Mouse (Mus musculus) liver, embryonic 11.5 days (tissue): ENCODE data around the gene Rad51b. TPM values are rescaled to one million over a fixed set of nuclear protein-coding genes. Genes with fewer than 3 reads are reported as not detected.
"Not testable (repeated sequence)": the region's sequence is repeated elsewhere in the genome, so short reads cannot be mapped to it uniquely, and the experiment has no call there.

Experiments
- ATAC-seq: fragments of 200-750 bp; cut with Nextera tagmentation; replicated peaks from 2 replicates; pipeline ENCODE4 v1.8.0; 2017; ENCODE audit warnings: moderate number of reproducible peaks, mild to moderate bottlenecking, moderate TSS enrichment, moderate library complexity; ENCODE audit not compliant: low FRiP score
- DNase-seq: peaks from one replicate; pipeline ENCODE4 v3.0.0-alpha.2; 2017; ENCODE audit warnings: low spot score
- H3K27ac ChIP-seq: fragments of 300-500 bp; sonication (generic); 2 replicates; pipeline ENCODE4 v1.5.1; 2014; ENCODE audit warnings: mild to moderate bottlenecking, low read depth, low read length, control low read depth
- H3K27me3 ChIP-seq: fragments of 300-500 bp; sonication (generic); replicated peaks from 2 replicates; pipeline ENCODE4 v1.6.1; 2014; ENCODE audit warnings: low read length, mixed read lengths; ENCODE audit not compliant: control insufficient read depth, insufficient read depth
- H3K36me3 ChIP-seq: fragments of 300-500 bp; sonication (generic); 2 replicates; pipeline ENCODE4 v1.6.1; 2014; ENCODE audit warnings: mild to moderate bottlenecking, low read length, moderate library complexity, mixed read lengths; ENCODE audit not compliant: control insufficient read depth, insufficient read depth
- H3K4me1 ChIP-seq: fragments of 300-500 bp; sonication (generic); replicated peaks from 2 replicates; pipeline ENCODE4 v1.6.1; 2014; ENCODE audit warnings: low read length, mixed read lengths; ENCODE audit not compliant: control insufficient read depth, insufficient read depth
- H3K4me2 ChIP-seq: fragments of 300-500 bp; sonication (generic); 2 replicates; pipeline ENCODE4 v1.6.1; 2014; ENCODE audit warnings: mild to moderate bottlenecking, control low read depth, moderate library complexity
- H3K4me3 ChIP-seq: fragments of 300-500 bp; sonication (generic); 2 replicates; pipeline ENCODE4 v1.5.1; 2014; ENCODE audit warnings: low read depth, low read length, control low read depth
- H3K9ac ChIP-seq: fragments of 300-500 bp; sonication (generic); 2 replicates; pipeline ENCODE4 v1.6.1; 2014; ENCODE audit warnings: low read depth, low read length, control low read depth
- H3K9me3 ChIP-seq: fragments of 300-500 bp; sonication (generic); 2 replicates; pipeline ENCODE4 v1.6.1; 2016; ENCODE audit warnings: low read length, inconsistent platforms, mixed read lengths; ENCODE audit not compliant: control insufficient read depth
- WGBS: fragments of 180-500 bp; shearing (Covaris S2); extraction: QIAGEN DNeasy Blood & Tissue Kit; methylation state at CpG from one replicate; pipeline ENCODE4 v1.1.7; 2014; 5-methylcytosine and 5-hydroxymethylcytosine counted together
- polyA plus RNA-seq: library from polyadenylated mRNA; unstranded; fragments of >200 nt; fragmentation: Nextera tagmentation; extraction: Ambion mirVana; gene quantifications from 2 replicates; pipeline ENCODE4 v1.2.1, GENCODE M21; 2014

The Rad51b gene
- polyA plus RNA-seq, 1 experiment from 2014 or later: 8.3 TPM

DNA sequence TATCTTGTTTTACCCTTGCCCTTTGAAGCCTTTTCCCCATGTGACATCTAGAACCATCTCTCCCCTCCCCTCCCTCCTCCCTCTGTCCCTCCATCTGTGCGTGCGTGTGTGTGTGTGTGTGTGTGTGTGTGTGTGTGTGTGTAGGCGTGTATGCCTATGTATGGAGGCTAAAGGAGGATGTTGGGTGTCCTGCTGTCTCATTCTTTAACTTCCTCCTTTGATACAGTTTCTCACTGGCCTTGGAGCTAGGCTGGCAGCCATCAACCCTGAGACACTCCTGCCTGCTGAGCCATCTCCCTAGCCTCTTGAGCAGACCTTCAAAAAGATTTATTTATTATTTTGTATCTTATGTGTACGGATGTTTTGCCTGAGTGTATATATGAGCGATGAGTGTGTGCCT, 23.8 kb downstream of the Rad51b start:
- Histone ChIP-seq H3K4me3 (no peak overlapping the region), H3K27me3 (no peaks in the 10 kb centered on the region), H3K4me1 (no peaks in the 10 kb centered on the region), H3K36me3 (no peaks in the 10 kb centered on the region), H3K27ac (no peak overlapping the region), H3K4me2 (no peak overlapping the region), H3K9ac (no peak overlapping the region), H3K9me3 (no peaks in the 10 kb centered on the region)
- DNase-seq (no peak), ATAC-seq (no peak)
- 73% methylated on average over 5 of the region's 5 CpGs for WGBS

DNA sequence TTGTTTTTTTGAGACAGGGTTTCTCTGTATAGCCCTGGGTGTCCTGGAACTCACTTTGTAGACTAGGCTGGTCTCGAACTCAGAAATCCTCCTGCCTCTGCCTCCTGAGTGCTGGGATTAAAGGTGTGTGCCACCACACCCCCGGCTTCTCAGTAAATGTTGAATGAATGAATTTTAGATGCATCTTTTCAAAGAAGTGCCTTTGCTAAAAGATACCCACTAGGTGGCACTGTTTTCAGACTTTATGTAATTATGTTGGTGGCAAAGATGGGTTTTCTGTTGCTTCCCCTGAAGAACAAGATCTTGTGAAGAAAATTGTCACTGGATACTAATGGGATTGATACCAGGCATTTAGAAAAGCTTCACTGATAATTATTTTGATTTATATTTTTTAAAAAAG, 25.5 kb downstream of the Rad51b start:
- not testable (repeated sequence) for H3K27ac ChIP-seq, DNase-seq, ATAC-seq, H3K4me3 ChIP-seq, H3K9me3 ChIP-seq, H3K4me2 ChIP-seq, H3K36me3 ChIP-seq, H3K4me1 ChIP-seq, H3K27me3 ChIP-seq, H3K9ac ChIP-seq
- 59% methylated on average over 2 of the region's 2 CpGs for WGBS

DNA sequence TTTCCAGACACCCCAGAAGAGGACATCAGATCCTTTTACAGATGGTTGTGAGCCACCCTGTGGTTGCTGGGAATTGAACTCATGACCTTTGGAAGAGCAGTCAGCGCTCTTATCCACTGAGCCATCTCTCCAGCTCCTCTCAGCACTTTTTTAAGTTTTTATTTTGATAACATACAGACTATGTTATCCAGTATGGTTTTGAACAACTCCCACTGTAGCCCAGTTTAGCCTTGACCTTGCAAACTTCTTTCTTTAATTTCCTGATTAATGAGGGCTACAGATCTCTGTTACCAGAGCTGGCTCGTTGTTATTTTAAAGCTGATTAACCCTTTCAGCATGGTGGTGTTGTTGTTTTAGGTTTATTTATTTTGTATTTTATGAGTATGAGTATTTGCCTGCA, 29.2 kb downstream of the Rad51b start:
- DNase-seq (no peak), ATAC-seq (no peak)
- H3K4me1 ChIP-seq: peaks cover 3% of the 10 kb centered on the region; the same call in 1 of the 2 replicates
- H3K9me3 ChIP-seq: no peaks in the 10 kb centered on the region
- H3K9ac ChIP-seq: no peak overlapping the region
- no peaks in the 10 kb centered on the region for H3K27me3 ChIP-seq
- H3K27ac ChIP-seq: no peak overlapping the region
- H3K36me3 ChIP-seq: no peaks in the 10 kb centered on the region
- WGBS: 64% methylated on average over 2 of the region's 2 CpGs
- H3K4me2 ChIP-seq: no peak overlapping the region
- no peak overlapping the region for H3K4me3 ChIP-seq

DNA sequence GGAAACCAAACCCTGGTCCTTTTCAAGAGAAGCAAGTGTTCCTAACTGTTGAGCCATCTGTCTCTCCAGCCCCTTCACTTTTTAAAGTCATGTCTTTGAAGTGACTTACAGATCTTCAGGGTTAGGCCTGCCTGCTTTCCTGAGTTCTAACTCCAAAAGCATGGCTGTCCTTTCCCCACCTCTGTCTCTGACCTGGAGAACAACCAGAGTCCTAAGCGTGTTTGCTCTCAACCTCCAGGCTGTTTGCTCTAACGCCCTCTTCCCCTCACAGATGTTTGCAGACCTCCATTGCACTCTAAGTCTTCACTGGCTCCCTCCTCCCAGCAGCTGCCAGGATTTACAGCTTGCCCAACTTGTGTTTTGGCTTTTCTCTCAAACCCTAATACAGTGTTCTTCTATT, 29.7 kb downstream of the Rad51b start:
- Histone ChIP-seq H3K27ac (no peak overlapping the region), H3K36me3 (no peaks in the 10 kb centered on the region), H3K9ac (no peak overlapping the region), H3K4me1 (peaks cover 3% of the 10 kb centered on the region; the same call in 1 of the 2 replicates), H3K4me2 (no peak overlapping the region), H3K9me3 (no peaks in the 10 kb centered on the region), H3K27me3 (no peaks in the 10 kb centered on the region), H3K4me3 (no peak overlapping the region)
- DNase-seq: no peak
- 58% methylated on average over 2 of the region's 2 CpGs for WGBS
- ATAC-seq: no peak

DNA sequence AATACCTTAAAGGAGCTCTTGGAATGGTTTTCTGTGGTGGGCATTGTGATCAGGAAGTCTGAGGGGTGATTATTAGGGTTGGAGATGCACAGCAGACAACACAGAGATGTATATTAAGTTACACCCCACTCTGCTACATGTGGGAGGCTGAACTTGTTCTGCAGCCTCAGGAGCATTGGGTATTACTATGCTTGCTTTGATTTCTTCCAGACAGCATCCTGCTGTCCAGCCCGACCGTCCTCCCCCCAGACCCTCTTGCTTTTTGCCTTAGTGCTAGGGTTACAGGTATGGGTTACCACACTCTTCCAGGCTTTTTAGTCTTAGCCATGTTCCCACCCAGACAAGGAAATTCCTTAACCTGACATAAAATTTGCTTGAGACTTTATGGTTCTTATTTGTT, 30.8 kb downstream of the Rad51b start:
- no peaks in the 10 kb centered on the region for H3K36me3 ChIP-seq
- no peak for DNase-seq
- no peak overlapping the region for H3K9ac ChIP-seq
- no peaks in the 10 kb centered on the region for H3K9me3 ChIP-seq
- H3K4me3 ChIP-seq: no peak overlapping the region
- WGBS: 84% methylated on average over 2 of the region's 2 CpGs
- no peak for ATAC-seq
- no peak overlapping the region for H3K4me2 ChIP-seq
- peaks cover 3% of the 10 kb centered on the region; the same call in 1 of the 2 replicates for H3K4me1 ChIP-seq
- no peaks in the 10 kb centered on the region for H3K27me3 ChIP-seq
- no peak overlapping the region for H3K27ac ChIP-seq

DNA sequence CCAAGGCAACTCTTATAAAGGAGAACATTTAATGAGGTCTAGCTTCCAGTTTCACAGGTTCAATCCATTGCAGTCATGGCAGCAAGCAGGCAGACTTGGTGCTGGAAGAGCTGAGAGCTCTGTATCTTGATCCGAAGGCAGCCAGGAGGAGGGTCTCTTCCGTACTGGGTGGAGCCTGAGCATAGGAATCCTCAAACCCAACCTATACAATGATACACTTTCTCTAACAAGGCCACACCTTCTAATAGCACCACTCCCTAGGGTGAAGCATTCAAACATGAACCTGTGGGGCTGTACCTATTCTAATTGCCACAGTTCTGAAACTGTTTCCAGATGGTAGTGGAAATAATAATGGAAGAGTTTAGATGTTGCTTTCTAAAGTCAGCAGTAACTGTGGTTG, 33.5 kb downstream of the Rad51b start:
- 74% methylated on average over 2 of the region's 2 CpGs for WGBS
- DNase-seq: no peak

DNA sequence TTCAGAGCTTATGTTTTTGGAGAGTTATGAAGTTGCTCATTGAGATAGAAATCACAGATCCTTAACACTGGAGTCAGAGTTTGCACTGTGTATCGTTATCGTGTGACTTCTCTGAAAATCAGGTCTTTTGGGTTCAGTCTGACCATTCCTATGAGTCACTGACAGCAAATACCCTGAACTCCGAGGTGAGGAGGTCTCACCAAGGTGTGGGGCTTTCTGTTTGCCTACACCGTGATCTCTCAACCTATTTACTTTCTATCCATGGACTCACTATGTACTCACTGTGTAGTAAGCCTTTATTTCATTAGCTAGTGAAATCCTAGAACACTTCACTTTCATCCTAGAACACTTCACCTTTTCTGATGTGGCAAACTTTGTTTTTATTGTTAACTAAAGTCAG, 34.6 kb downstream of the Rad51b start:
- Histone ChIP-seq H3K27ac (no peak overlapping the region), H3K9me3 (peaks cover 8% of the 10 kb centered on the region), H3K4me2 (no peak overlapping the region), H3K9ac (no peak overlapping the region), H3K27me3 (no peaks in the 10 kb centered on the region), H3K4me3 (no peak overlapping the region), H3K4me1 (peaks cover 2% of the 10 kb centered on the region; the same call in 1 of the 2 replicates), H3K36me3 (peaks cover 10% of the 10 kb centered on the region)
- ATAC-seq (no peak), DNase-seq (no peak)
- 77% methylated on average over 4 of the region's 4 CpGs for WGBS

More for the DNA sequence above, 33.5 kb downstream of the Rad51b start:
- no peak overlapping the region for H3K27ac ChIP-seq
- no peak overlapping the region for H3K9ac ChIP-seq
- no peak overlapping the region for H3K4me3 ChIP-seq
- peaks cover 8% of the 10 kb centered on the region for H3K9me3 ChIP-seq
- peaks cover 10% of the 10 kb centered on the region for H3K36me3 ChIP-seq
- no peaks in the 10 kb centered on the region for H3K27me3 ChIP-seq
- peaks cover 3% of the 10 kb centered on the region; the same call in 1 of the 2 replicates for H3K4me1 ChIP-seq
- no peak overlapping the region for H3K4me2 ChIP-seq
- ATAC-seq: no peak

DNA sequence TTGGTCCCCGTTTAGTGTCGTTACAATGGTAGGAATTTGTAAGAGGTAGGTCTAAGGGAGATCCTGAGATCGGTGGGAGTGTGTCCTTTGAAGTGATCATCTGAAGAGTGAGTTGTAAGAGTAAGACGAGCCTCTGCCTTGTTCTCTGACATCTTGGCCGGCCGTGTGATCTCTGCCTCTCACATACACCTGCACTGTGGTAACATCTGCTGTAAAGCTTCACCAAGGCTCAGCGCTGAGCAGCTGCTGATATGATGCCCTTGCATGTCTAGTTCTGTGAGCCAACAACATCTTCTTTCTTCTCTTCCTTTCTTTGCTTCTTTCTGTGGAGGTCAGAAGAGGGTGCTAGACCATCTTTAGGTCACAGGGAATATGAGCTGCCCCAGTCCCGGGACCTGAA, 41.7 kb downstream of the Rad51b start:
- Histone ChIP-seq H3K4me2 (no peak overlapping the region), H3K27me3 (no peaks in the 10 kb centered on the region), H3K9ac (no peak overlapping the region), H3K4me1 (no peaks in the 10 kb centered on the region), H3K4me3 (no peak overlapping the region), H3K9me3 (peaks cover 8% of the 10 kb centered on the region), H3K36me3 (peaks cover 9% of the 10 kb centered on the region), H3K27ac (no peak overlapping the region)
- DNase-seq (no peak), ATAC-seq (no peak)
- WGBS: 90% methylated on average over 8 of the region's 8 CpGs

DNA sequence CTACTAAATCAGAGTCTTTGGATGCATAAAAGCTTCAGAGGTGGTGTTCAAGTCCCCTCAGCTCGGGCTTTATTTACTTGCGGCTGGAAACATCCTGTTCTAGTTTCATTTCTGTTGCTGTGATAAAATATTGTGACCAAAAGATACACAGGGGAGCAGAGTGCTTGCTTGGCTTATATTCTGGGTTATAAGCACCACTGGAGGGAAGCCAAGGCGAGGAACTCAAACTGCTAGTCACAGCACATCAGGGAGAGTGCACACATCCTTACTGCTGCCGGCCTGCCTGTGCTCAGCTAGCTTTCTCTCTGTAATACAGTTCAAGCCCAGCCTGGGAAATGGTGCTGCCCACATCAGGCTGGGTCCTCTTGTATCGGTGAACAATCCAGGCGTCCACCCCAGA, 43.4 kb downstream of the Rad51b start:
- ATAC-seq: no peak

More for the DNA sequence above, 43.4 kb downstream of the Rad51b start:
- Histone ChIP-seq H3K27me3 (no peaks in the 10 kb centered on the region), H3K4me1 (no peaks in the 10 kb centered on the region), H3K9me3 (no peaks in the 10 kb centered on the region), H3K4me3 (no peak overlapping the region), H3K27ac (no peak overlapping the region), H3K4me2 (no peak overlapping the region), H3K9ac (no peak overlapping the region), H3K36me3 (no peaks in the 10 kb centered on the region)
- WGBS: 86% methylated on average over 6 of the region's 6 CpGs
- DNase-seq: no peak
